Mouse (Mus musculus) forebrain, postnatal 0 days (tissue): Measurements from ENCODE around the gene Ube2k. TPM values are rescaled to one million over a fixed set of nuclear protein-coding genes. Genes with fewer than 3 reads are reported as not detected.
A peak's percentile ranks its signal among the peaks of the same experiment; 100 is the strongest.

Source experiments
- ATAC-seq: fragments of 200-750 bp; cut with Nextera tagmentation; 2 replicates; pipeline ENCODE4 v1.8.0; 2017; ENCODE audit warnings: mild to moderate bottlenecking, moderate library complexity
- DNase-seq: peaks from one replicate; pipeline ENCODE4 v3.0.0-alpha.2; 2015
- H3K27ac ChIP-seq: fragments of 300-500 bp; sonication (generic); 2 replicates; pipeline ENCODE4 v1.5.1; 2014; ENCODE audit warnings: low read depth, mild to moderate bottlenecking, antibody characterized with exemption, low read length, moderate library complexity, mixed read lengths
- H3K27me3 ChIP-seq: fragments of 300-500 bp; sonication (generic); 2 replicates; pipeline ENCODE4 v1.6.1; 2014; ENCODE audit warnings: mild to moderate bottlenecking, low read length, mixed read lengths; ENCODE audit not compliant: insufficient read depth
- H3K36me3 ChIP-seq: fragments of 300-500 bp; sonication (generic); 2 replicates; pipeline ENCODE4 v1.6.1; 2014; ENCODE audit warnings: mild to moderate bottlenecking, moderate library complexity; ENCODE audit not compliant: insufficient read depth
- H3K4me1 ChIP-seq: fragments of 300-500 bp; sonication (generic); 2 replicates; pipeline ENCODE4 v1.6.1; 2014; ENCODE audit warnings: antibody characterized with exemption; ENCODE audit not compliant: insufficient read depth
- H3K4me2 ChIP-seq: fragments of 300-500 bp; sonication (generic); 2 replicates; pipeline ENCODE4 v1.6.1; 2014; ENCODE audit warnings: low read depth, mild to moderate bottlenecking, moderate library complexity
- H3K4me3 ChIP-seq: fragments of 300-500 bp; sonication (generic); 2 replicates; pipeline ENCODE4 v1.5.1; 2014; ENCODE audit warnings: low read depth, low read length, mixed read lengths
- H3K9ac ChIP-seq: fragments of 300-500 bp; sonication (generic); 2 replicates; pipeline ENCODE4 v1.6.1; 2014; ENCODE audit warnings: mild to moderate bottlenecking
- H3K9me3 ChIP-seq: fragments of 300-500 bp; sonication (generic); 2 replicates; pipeline ENCODE4 v1.6.1; 2016; ENCODE audit warnings: low read length
- CTCF ChIP-seq: sonication (generic); IDR thresholded peaks from 2 replicates; pipeline ENCODE4 v1.5.1; 2016; ENCODE audit warnings: antibody characterized with exemption, control low read depth, low read depth
- WGBS: fragments of 180-500 bp; shearing (Covaris S2); extraction: QIAGEN DNeasy Blood & Tissue Kit; methylation state at CpG from one replicate; pipeline ENCODE4 v1.1.7; 2014; 5-methylcytosine and 5-hydroxymethylcytosine counted together
- polyA plus RNA-seq: library from polyadenylated mRNA; unstranded; fragments of >200 nt; fragmentation: Nextera tagmentation; extraction: Ambion mirVana; gene quantifications from 2 replicates; pipeline ENCODE4 v1.2.1, GENCODE M21; 2015
- total RNA-seq: library from RNA; depleted of rRNA; stranded (reverse); fragments of >200 nt; gene quantifications from 2 replicates; pipeline ENCODE4 v1.2.3, GENCODE M21; 2014

Ube2k gene
- total and polyA plus RNA-seq, 2 experiments from 2014 or later, result 55.8 to 207 TPM

- H3K4me1 ChIP-seq, result peaks cover 11% of the 10 kb centered on the region; the same call in 1 of the 2 replicates
- H3K9me3 ChIP-seq, result no peaks in the 10 kb centered on the region
- H3K27me3 ChIP-seq, result no peaks in the 10 kb centered on the region
- peak overlapping the region; percentile 67 for H3K4me2 ChIP-seq
- no peak for TF ChIP-seq CTCF
- peak overlapping the region; percentile 94 for H3K9ac ChIP-seq
- 2% methylated on average over 40 of the region's 59 CpGs for WGBS
- peak; percentile 64 for DNase-seq
- no peaks in the 10 kb centered on the region for H3K36me3 ChIP-seq
- H3K4me3 ChIP-seq, result peak overlapping the region; percentile 92
- peak; percentile 45 for ATAC-seq
- H3K27ac ChIP-seq, result peak overlapping the region; percentile 98
Measured at GRCm38 (mm10) chr5:65537420-65538071, 513 bp downstream of the Ube2k start.

- no peak for ATAC-seq
- Histone ChIP-seq H3K4me2 (peak overlapping the region; percentile 67), H3K27ac (peak overlapping the region; percentile 98), H3K9ac (peak overlapping the region; percentile 94), H3K36me3 (no peaks in the 10 kb centered on the region), H3K9me3 (no peaks in the 10 kb centered on the region), H3K27me3 (no peaks in the 10 kb centered on the region), H3K4me1 (peaks cover 11% of the 10 kb centered on the region; the same call in 1 of the 2 replicates), H3K4me3 (peak overlapping the region; percentile 92)
- TF ChIP-seq CTCF, result no peak
- DNase-seq, result peak; percentile 9
- under 1% methylated on average over 4 of the region's 4 CpGs for WGBS
Measured at GRCm38 (mm10) chr5:65538121-65538520, 1.1 kb downstream of the Ube2k start.

GRCm38 (mm10) chr5:65538829-65539228 lies 1.8 kb downstream of the Ube2k start:
- TF ChIP-seq CTCF, result no peak
- H3K4me1 ChIP-seq, result peaks cover 11% of the 10 kb centered on the region; the same call in 1 of the 2 replicates
- no peaks in the 10 kb centered on the region for H3K27me3 ChIP-seq
- H3K4me3 ChIP-seq, result peak overlapping the region; percentile 20; the same call in 1 of the 2 replicates
- DNase-seq, result no peak
- no peaks in the 10 kb centered on the region for H3K36me3 ChIP-seq
- H3K9me3 ChIP-seq, result no peaks in the 10 kb centered on the region
- 14% methylated on average over 4 of the region's 4 CpGs for WGBS
- no peak overlapping the region for H3K27ac ChIP-seq
- H3K4me2 ChIP-seq, result peak overlapping the region; percentile 39
- no peak overlapping the region for H3K9ac ChIP-seq
- no peak for ATAC-seq

GRCm38 (mm10) chr5:65539786-65540185 lies 2.8 kb downstream of the Ube2k start:
- no peaks in the 10 kb centered on the region for H3K27me3 ChIP-seq
- WGBS, result 92% methylated on average over 3 of the region's 3 CpGs
- H3K9ac ChIP-seq, result no peak overlapping the region
- peaks cover 11% of the 10 kb centered on the region; the same call in 1 of the 2 replicates for H3K4me1 ChIP-seq
- DNase-seq, result no peak
- no peaks in the 10 kb centered on the region for H3K9me3 ChIP-seq
- no peak overlapping the region for H3K27ac ChIP-seq
- no peak for TF ChIP-seq CTCF
- H3K4me3 ChIP-seq, result no peak overlapping the region
- no peak for ATAC-seq
- no peaks in the 10 kb centered on the region for H3K36me3 ChIP-seq
- no peak overlapping the region for H3K4me2 ChIP-seq

GRCm38 (mm10) chr5:65541889-65542288 lies 4.9 kb downstream of the Ube2k start:
- no peak overlapping the region for H3K9ac ChIP-seq

GRCm38 (mm10) chr5:65543491-65543890 lies 6.5 kb downstream of the Ube2k start:
- Histone ChIP-seq H3K9me3 (no peaks in the 10 kb centered on the region), H3K36me3 (no peaks in the 10 kb centered on the region)
- TF ChIP-seq CTCF, result no peak

More at GRCm38 (mm10) chr5:65541889-65542288, 4.9 kb downstream of the Ube2k start:
- no peak overlapping the region for H3K4me2 ChIP-seq
- ATAC-seq, result no peak
- no peak for TF ChIP-seq CTCF
- 83% methylated on average over 3 of the region's 3 CpGs for WGBS
- no peak for DNase-seq
- no peaks in the 10 kb centered on the region for H3K27me3 ChIP-seq
- H3K9me3 ChIP-seq, result no peaks in the 10 kb centered on the region
- no peaks in the 10 kb centered on the region for H3K36me3 ChIP-seq
- H3K4me1 ChIP-seq, result peaks cover 8% of the 10 kb centered on the region; the same call in 1 of the 2 replicates
- no peak overlapping the region for H3K4me3 ChIP-seq
- no peak overlapping the region for H3K27ac ChIP-seq

GRCm38 (mm10) chr5:65544616-65545015 lies 7.6 kb downstream of the Ube2k start:
- TF ChIP-seq CTCF, result no peak
- ATAC-seq (no peak), DNase-seq (no peak)
- Histone ChIP-seq H3K4me2 (no peak overlapping the region), H3K4me3 (no peak overlapping the region), H3K9ac (no peak overlapping the region), H3K9me3 (no peaks in the 10 kb centered on the region), H3K27me3 (no peaks in the 10 kb centered on the region), H3K36me3 (no peaks in the 10 kb centered on the region), H3K27ac (no peak overlapping the region), H3K4me1 (no peaks in the 10 kb centered on the region)
- WGBS, result 74% methylated on average over 2 of the region's 2 CpGs

More at GRCm38 (mm10) chr5:65543491-65543890, 6.5 kb downstream of the Ube2k start:
- no peak overlapping the region for H3K4me2 ChIP-seq
- H3K27me3 ChIP-seq, result no peaks in the 10 kb centered on the region
- no peak overlapping the region for H3K9ac ChIP-seq
- WGBS, result 92% methylated on average over 1 of the region's 1 CpGs
- H3K4me3 ChIP-seq, result no peak overlapping the region
- DNase-seq, result no peak
- H3K27ac ChIP-seq, result no peak overlapping the region
- no peak for ATAC-seq
- H3K4me1 ChIP-seq, result peaks cover 8% of the 10 kb centered on the region; the same call in 1 of the 2 replicates
